Mouse (Mus musculus) bone marrow macrophage, adult 2 months (primary cell): Measurements from ENCODE around the gene Catsper4. TPM values are rescaled to one million over a fixed set of nuclear protein-coding genes. Genes with fewer than 3 reads are reported as not detected.

Source experiments
- H3K27ac ChIP-seq: 2 replicates; pipeline ENCODE4 v1.5.1; 2012; ENCODE audit warnings: low read depth, low read length; ENCODE audit not compliant: insufficient read depth
- H3K4me1 ChIP-seq: 2 replicates; pipeline ENCODE4 v1.6.1; 2012; ENCODE audit warnings: low read length; ENCODE audit not compliant: control insufficient read depth, insufficient read depth
- H3K4me3 ChIP-seq: 2 replicates; pipeline ENCODE4 v1.5.1; 2012; ENCODE audit warnings: mild to moderate bottlenecking, low read length, moderate library complexity; ENCODE audit not compliant: insufficient read depth
- CTCF ChIP-seq: IDR thresholded peaks from 2 replicates; pipeline ENCODE4 v1.5.1; 2012; ENCODE audit warnings: low read depth, mild to moderate bottlenecking, low read length, moderate library complexity
- POLR2A ChIP-seq: IDR thresholded peaks from 2 replicates; pipeline ENCODE4 v1.6.1; 2012; ENCODE audit warnings: mild to moderate bottlenecking, low read depth, low read length, borderline replicate concordance
- polyA plus RNA-seq: library from polyadenylated mRNA; stranded (reverse); fragments of >200 nt; gene quantifications from 2 replicates; pipeline ENCODE4 v1.2.4, GENCODE M21; 2012; ENCODE audit not compliant: missing spikeins, insufficient read depth, insufficient read length

Gene Catsper4
- polyA plus RNA-seq, 1 experiment: not detected

- no peak for TF ChIP-seq CTCF
- no peak for TF ChIP-seq POLR2A
- Histone ChIP-seq H3K27ac (no peak overlapping the region), H3K4me3 (no peak overlapping the region), H3K4me1 (peaks cover 4% of the 10 kb centered on the region; the same call in 1 of the 2 replicates)
Measured at GRCm38 (mm10) chr4:134257198-134258009, 30.2 kb upstream of the Catsper4 start.

GRCm38 (mm10) chr4:134256407-134257197 lies 29.4 kb upstream of the Catsper4 start:
- no peak for TF ChIP-seq CTCF
- TF ChIP-seq POLR2A: no peak
- Histone ChIP-seq H3K27ac (no peak overlapping the region), H3K4me3 (no peak overlapping the region), H3K4me1 (peaks cover 4% of the 10 kb centered on the region; the same call in 1 of the 2 replicates)

GRCm38 (mm10) chr4:134255854-134256253 lies 28.7 kb upstream of the Catsper4 start:
- no peak overlapping the region for H3K27ac ChIP-seq
- H3K4me3 ChIP-seq: no peak overlapping the region
- TF ChIP-seq POLR2A: no peak
- TF ChIP-seq CTCF: no peak
- H3K4me1 ChIP-seq: peaks cover 4% of the 10 kb centered on the region; the same call in 1 of the 2 replicates

- no peak for TF ChIP-seq POLR2A
- TF ChIP-seq CTCF: no peak
- H3K27ac ChIP-seq: no peak overlapping the region
- no peak overlapping the region for H3K4me3 ChIP-seq
- peaks cover 4% of the 10 kb centered on the region; the same call in 1 of the 2 replicates for H3K4me1 ChIP-seq
Measured at GRCm38 (mm10) chr4:134254835-134255234, 27.7 kb upstream of the Catsper4 start.

GRCm38 (mm10) chr4:134253722-134254324 lies 26.6 kb upstream of the Catsper4 start, which contains the start of gene Grrp1:
Gene Grrp1 (minus strand): TSS chr4:134254106.
- TF ChIP-seq CTCF (no peak), POLR2A (no peak)
- Histone ChIP-seq H3K4me1 (peaks cover 4% of the 10 kb centered on the region; the same call in 1 of the 2 replicates), H3K4me3 (no peak within 1 kb of the TSS), H3K27ac (no peak within 1 kb of the TSS)

GRCm38 (mm10) chr4:134252911-134253721 lies 25.9 kb upstream of the Catsper4 start:
- H3K4me1 ChIP-seq: no peaks in the 10 kb centered on the region
- H3K27ac ChIP-seq: no peak overlapping the region
- no peak for TF ChIP-seq POLR2A
- no peak for TF ChIP-seq CTCF
- H3K4me3 ChIP-seq: no peak overlapping the region

- Histone ChIP-seq H3K27ac (no peak overlapping the region), H3K4me3 (no peak overlapping the region), H3K4me1 (no peaks in the 10 kb centered on the region)
Measured at GRCm38 (mm10) chr4:134252131-134252910, 25.1 kb upstream of the Catsper4 start.

GRCm38 (mm10) chr4:134251241-134252130 lies 24.3 kb upstream of the Catsper4 start:
- H3K27ac ChIP-seq: no peak overlapping the region
- TF ChIP-seq POLR2A (no peak), CTCF (no peak)
- no peaks in the 10 kb centered on the region for H3K4me1 ChIP-seq
- H3K4me3 ChIP-seq: peak overlapping the region; percentile 36

More at GRCm38 (mm10) chr4:134252131-134252910, 25.1 kb upstream of the Catsper4 start:
- TF ChIP-seq CTCF (no peak), POLR2A (no peak)
